Mouse (Mus musculus): ENCODE data around the gene Impdh1. TPM values are rescaled to one million over a fixed set of nuclear protein-coding genes. Genes with fewer than 3 reads are reported as not detected.

The Impdh1 gene
- polyA plus RNA-seq, 1 experiment from 2014 or later = 11.7 TPM

- 93% methylated on average over 13 of the region's 13 CpGs for WGBS
- no peaks in the 10 kb centered on the region for H3K27me3 ChIP-seq (replicated peaks; ENCODE audit: control insufficient read depth, insufficient read depth, low read length)
- peaks cover 3% of the 10 kb centered on the region; the same call in 1 of the 2 replicates for H3K4me1 ChIP-seq (replicated peaks; ENCODE audit: control insufficient read depth, insufficient read depth, low read length)
- no peaks in the 10 kb centered on the region for H3K9me3 ChIP-seq (ENCODE audit: control insufficient read depth)
- no peak overlapping the region for H3K9ac ChIP-seq (ENCODE audit: low read depth, low read length)
- TF ChIP-seq CTCF (IDR thresholded peaks at IDR 0.05; ENCODE audit: low read depth) = no peak
- no peak overlapping the region for H3K27ac ChIP-seq (ENCODE audit: low read depth, low read length)
- ATAC-seq = no peak
- no peak overlapping the region for H3K4me2 ChIP-seq (replicated peaks; ENCODE audit: low read depth)
- H3K4me3 ChIP-seq (ENCODE audit: low read depth, low read length) = no peak overlapping the region
- H3K36me3 ChIP-seq (ENCODE audit: control insufficient read depth, insufficient read depth) = peaks cover 17% of the 10 kb centered on the region
These were observed 13.1 kb downstream of the Impdh1 start for GRCm38 (mm10) chr6:29203096-29203495.

DNA sequence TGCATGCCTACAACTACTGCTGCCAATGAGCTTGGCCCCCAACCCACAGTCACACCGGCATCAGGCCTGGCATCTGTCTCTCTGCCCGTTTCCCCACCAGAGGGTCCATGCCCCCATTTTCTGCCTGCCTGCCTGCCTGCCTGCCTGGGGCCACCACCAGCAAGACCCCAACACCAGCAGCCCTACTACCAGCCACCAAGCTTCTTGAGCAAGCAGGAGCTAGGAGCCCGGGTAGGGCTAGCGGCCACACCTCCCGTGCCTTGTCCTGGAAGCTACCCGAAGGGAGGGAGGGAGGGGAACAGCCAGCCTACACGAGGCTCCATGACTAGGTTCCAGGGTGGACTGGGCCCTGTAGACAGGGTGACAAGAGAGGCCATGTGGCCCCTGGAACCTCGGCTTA lies 14.2 kb downstream of the Impdh1 start:
- Histone ChIP-seq H3K9ac (ENCODE audit: low read depth, low read length) (no peak overlapping the region), H3K4me3 (ENCODE audit: low read depth, low read length) (no peak overlapping the region), H3K27me3 (replicated peaks; ENCODE audit: control insufficient read depth, insufficient read depth, low read length) (no peaks in the 10 kb centered on the region), H3K4me1 (replicated peaks; ENCODE audit: control insufficient read depth, insufficient read depth, low read length) (peaks cover 3% of the 10 kb centered on the region; the same call in 1 of the 2 replicates), H3K9me3 (ENCODE audit: control insufficient read depth) (no peaks in the 10 kb centered on the region), H3K27ac (ENCODE audit: low read depth, low read length) (no peak overlapping the region), H3K36me3 (ENCODE audit: control insufficient read depth, insufficient read depth) (peaks cover 17% of the 10 kb centered on the region), H3K4me2 (replicated peaks; ENCODE audit: low read depth) (no peak overlapping the region)
- WGBS = 83% methylated on average over 8 of the region's 8 CpGs
- ATAC-seq = no peak
- TF ChIP-seq CTCF (IDR thresholded peaks at IDR 0.05; ENCODE audit: low read depth) = no peak

DNA sequence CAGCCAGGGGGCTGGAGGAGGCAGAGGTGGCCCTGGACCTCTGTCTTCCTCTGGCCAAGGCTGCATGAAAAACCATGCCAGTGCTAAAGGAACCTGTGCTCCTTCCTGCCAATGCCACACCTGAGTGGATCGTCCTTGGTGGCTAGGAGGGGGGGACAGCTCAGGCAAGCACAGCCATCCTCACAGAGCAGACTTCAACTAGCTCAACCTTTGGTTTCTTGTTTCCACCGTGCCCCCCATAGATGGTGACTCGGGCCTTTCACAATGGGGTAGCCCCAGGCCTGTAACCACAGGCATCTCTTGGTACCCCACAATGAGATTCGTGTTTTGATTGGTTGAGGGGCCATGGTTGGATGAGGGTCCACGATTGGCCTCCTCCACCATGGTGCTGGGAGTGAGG lies 14.8 kb downstream of the Impdh1 start:
- Histone ChIP-seq H3K4me1 (replicated peaks; ENCODE audit: control insufficient read depth, insufficient read depth, low read length) (peaks cover 3% of the 10 kb centered on the region; the same call in 1 of the 2 replicates), H3K27me3 (replicated peaks; ENCODE audit: control insufficient read depth, insufficient read depth, low read length) (no peaks in the 10 kb centered on the region), H3K4me2 (replicated peaks; ENCODE audit: low read depth) (no peak overlapping the region), H3K4me3 (ENCODE audit: low read depth, low read length) (no peak overlapping the region), H3K9me3 (ENCODE audit: control insufficient read depth) (no peaks in the 10 kb centered on the region), H3K27ac (ENCODE audit: low read depth, low read length) (no peak overlapping the region), H3K9ac (ENCODE audit: low read depth, low read length) (no peak overlapping the region), H3K36me3 (ENCODE audit: control insufficient read depth, insufficient read depth) (peaks cover 17% of the 10 kb centered on the region)
- 92% methylated on average over 5 of the region's 5 CpGs for WGBS
- ATAC-seq = no peak
- TF ChIP-seq CTCF (IDR thresholded peaks at IDR 0.05; ENCODE audit: low read depth) = no peak

DNA sequence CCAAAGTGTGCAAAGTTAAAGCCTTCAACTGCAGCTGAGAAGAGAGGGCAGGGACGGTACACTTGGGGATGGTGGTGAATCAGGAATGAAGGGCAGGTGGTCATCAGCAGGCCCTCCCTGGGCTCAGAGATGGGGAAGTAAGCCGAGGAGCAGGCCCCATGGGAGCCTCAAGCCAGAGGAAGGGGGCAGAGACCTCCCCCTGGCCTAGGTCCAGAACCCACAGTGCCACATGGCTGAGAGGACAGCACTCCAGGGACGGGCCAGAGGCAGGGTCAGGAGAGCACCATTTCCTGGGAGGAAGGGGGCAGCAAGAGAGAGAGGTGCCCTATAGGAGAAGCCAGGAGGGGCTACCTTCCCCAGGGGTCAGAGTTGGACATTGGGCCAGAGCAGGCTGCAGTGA lies 15.7 kb downstream of the Impdh1 start:
- no peak overlapping the region for H3K4me2 ChIP-seq (replicated peaks; ENCODE audit: low read depth)
- H3K9ac ChIP-seq (ENCODE audit: low read depth, low read length) = no peak overlapping the region
- WGBS = 78% methylated on average over 3 of the region's 3 CpGs
- no peaks in the 10 kb centered on the region for H3K9me3 ChIP-seq (ENCODE audit: control insufficient read depth)
- H3K27ac ChIP-seq (ENCODE audit: low read depth, low read length) = no peak overlapping the region
- no peak overlapping the region for H3K4me3 ChIP-seq (ENCODE audit: low read depth, low read length)
- H3K4me1 ChIP-seq (replicated peaks; ENCODE audit: control insufficient read depth, insufficient read depth, low read length) = peaks cover 3% of the 10 kb centered on the region; the same call in 1 of the 2 replicates
- no peak for ATAC-seq
- no peaks in the 10 kb centered on the region for H3K27me3 ChIP-seq (replicated peaks; ENCODE audit: control insufficient read depth, insufficient read depth, low read length)
- TF ChIP-seq CTCF (IDR thresholded peaks at IDR 0.05; ENCODE audit: low read depth) = no peak
- peaks cover 17% of the 10 kb centered on the region for H3K36me3 ChIP-seq (ENCODE audit: control insufficient read depth, insufficient read depth)

DNA sequence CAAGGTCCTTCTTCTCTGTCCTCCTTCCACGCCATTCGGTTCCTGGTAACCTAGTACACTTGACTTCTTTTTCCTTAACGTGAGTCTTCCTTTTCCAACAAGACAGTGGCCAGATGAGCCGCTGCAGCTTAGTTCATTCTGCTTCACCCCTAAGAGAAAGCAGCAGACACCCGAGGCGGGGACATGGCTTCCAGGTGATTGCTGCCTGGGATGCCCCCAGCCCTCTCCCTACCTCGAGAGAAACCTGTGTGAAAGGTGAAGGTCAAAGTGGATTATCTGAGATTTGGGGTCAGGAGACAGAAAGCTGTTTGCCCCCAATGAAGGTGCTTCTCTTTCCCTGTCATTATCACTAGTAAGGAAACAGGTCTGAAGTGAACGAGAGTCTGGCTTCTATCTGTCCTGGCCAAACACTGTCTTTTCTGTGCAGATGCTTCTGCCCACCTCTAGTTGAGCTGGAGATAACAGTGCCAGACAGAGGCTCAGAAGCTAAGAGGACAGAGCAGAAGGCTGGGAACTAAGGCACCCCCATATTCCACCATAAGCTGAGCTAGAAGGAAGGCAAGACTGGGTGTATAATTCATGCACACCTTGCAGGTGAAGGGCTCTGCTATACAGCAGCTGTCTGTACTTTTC lies 16.8 kb downstream of the Impdh1 start:
- H3K4me1 ChIP-seq (replicated peaks; ENCODE audit: control insufficient read depth, insufficient read depth, low read length) = peaks cover 3% of the 10 kb centered on the region; the same call in 1 of the 2 replicates
- H3K4me3 ChIP-seq (ENCODE audit: low read depth, low read length) = no peak overlapping the region
- peak overlapping the region; percentile 61 for H3K4me2 ChIP-seq (replicated peaks; ENCODE audit: low read depth)
- H3K27ac ChIP-seq (ENCODE audit: low read depth, low read length) = no peak overlapping the region
- TF ChIP-seq CTCF (IDR thresholded peaks at IDR 0.05; ENCODE audit: low read depth) = no peak
- ATAC-seq = no peak
- 38% methylated on average over 8 of the region's 8 CpGs for WGBS
- H3K36me3 ChIP-seq (ENCODE audit: control insufficient read depth, insufficient read depth) = peaks cover 13% of the 10 kb centered on the region
- no peaks in the 10 kb centered on the region for H3K9me3 ChIP-seq (ENCODE audit: control insufficient read depth)
- no peak overlapping the region for H3K9ac ChIP-seq (ENCODE audit: low read depth, low read length)
- no peaks in the 10 kb centered on the region for H3K27me3 ChIP-seq (replicated peaks; ENCODE audit: control insufficient read depth, insufficient read depth, low read length)

DNA sequence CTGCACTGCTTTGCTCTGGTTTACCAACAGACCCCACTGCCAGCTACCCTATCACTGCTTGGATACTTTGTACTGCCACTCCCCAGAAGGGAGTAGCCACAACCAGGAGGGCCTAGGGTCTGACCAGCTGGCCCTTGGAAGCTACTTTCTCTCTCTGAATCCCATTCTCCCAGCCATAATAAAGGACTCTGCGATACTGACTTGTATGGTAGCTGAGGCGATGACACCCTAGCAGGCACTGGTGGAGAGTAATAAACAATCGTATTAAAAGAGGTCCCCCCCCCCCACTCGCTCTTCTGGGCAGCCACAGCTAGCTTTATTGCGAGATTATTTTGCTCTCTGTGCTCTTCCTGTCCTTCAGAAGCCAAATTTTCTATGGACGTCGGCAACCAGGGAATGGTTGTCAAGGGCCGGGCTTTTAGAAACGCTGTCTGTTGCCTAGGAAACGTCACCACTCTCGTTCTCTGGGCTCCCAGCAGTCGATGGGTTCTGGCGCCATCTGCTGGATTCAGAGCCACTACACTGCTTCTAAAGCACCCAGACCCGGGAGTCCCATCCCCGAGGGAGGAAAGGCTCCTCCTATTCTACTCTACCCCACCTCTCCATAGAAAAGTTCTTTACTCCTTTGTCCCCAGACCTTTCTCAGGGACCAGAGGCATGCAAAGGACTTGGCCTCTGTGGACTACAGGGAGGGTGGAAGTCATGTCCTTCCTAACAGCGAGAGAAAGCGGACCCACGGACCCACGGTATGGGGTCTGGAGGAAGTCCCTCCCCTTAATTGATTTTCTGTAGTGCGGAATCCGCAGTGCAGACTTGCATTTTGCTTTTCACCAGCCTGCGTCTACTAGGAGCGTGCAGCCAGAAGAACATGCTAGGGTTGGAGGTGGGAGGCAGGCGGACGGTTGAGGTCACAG lies 17.6 kb downstream of the Impdh1 start:
- no peak overlapping the region; the same call in 1 of the 2 replicates for H3K9ac ChIP-seq (ENCODE audit: low read depth, low read length)
- peak overlapping the region; percentile 21; the same call in 1 of the 2 replicates for H3K4me3 ChIP-seq (ENCODE audit: low read depth, low read length)
- peaks cover 7% of the 10 kb centered on the region; the same call in 1 of the 2 replicates for H3K36me3 ChIP-seq (ENCODE audit: control insufficient read depth, insufficient read depth)
- peak; percentile 96 for TF ChIP-seq CTCF (IDR thresholded peaks at IDR 0.05; ENCODE audit: low read depth)
- peak; percentile 70 for ATAC-seq
- WGBS = 14% methylated on average over 25 of the region's 25 CpGs
- H3K4me1 ChIP-seq (replicated peaks; ENCODE audit: control insufficient read depth, insufficient read depth, low read length) = peaks cover 3% of the 10 kb centered on the region; the same call in 1 of the 2 replicates
- H3K27ac ChIP-seq (ENCODE audit: low read depth, low read length) = no peak overlapping the region
- H3K27me3 ChIP-seq (replicated peaks; ENCODE audit: control insufficient read depth, insufficient read depth, low read length) = no peaks in the 10 kb centered on the region
- peak overlapping the region; percentile 61 for H3K4me2 ChIP-seq (replicated peaks; ENCODE audit: low read depth)
- H3K9me3 ChIP-seq (ENCODE audit: control insufficient read depth) = no peaks in the 10 kb centered on the region
